Mouse (Mus musculus) heart, embryonic 11.5 days (tissue): Measurements from ENCODE around the gene Foxred1. TPM values are rescaled to one million over a fixed set of nuclear protein-coding genes. Genes with fewer than 3 reads are reported as not detected.

Source experiments
- ATAC-seq: fragments of 200-750 bp; cut with Nextera tagmentation; replicated peaks from 2 replicates; pipeline ENCODE4 v1.8.0; 2017; ENCODE audit warnings: moderate library complexity; ENCODE audit not compliant: insufficient number of reproducible peaks, low FRiP score, low TSS enrichment
- H3K27ac ChIP-seq: fragments of 300-500 bp; sonication (generic); 2 replicates; pipeline ENCODE4 v1.5.1; 2014; ENCODE audit warnings: mild to moderate bottlenecking, low read depth, low read length
- H3K27me3 ChIP-seq: fragments of 300-500 bp; sonication (generic); 2 replicates; pipeline ENCODE4 v1.6.1; 2014; ENCODE audit warnings: mild to moderate bottlenecking, low read length, mixed read lengths; ENCODE audit not compliant: control insufficient read depth, insufficient read depth
- H3K36me3 ChIP-seq: fragments of 300-500 bp; sonication (generic); 2 replicates; pipeline ENCODE4 v1.6.1; 2014; ENCODE audit warnings: mild to moderate bottlenecking, low read length, moderate library complexity, mixed read lengths; ENCODE audit not compliant: control insufficient read depth, insufficient read depth
- H3K4me1 ChIP-seq: fragments of 300-500 bp; sonication (generic); 2 replicates; pipeline ENCODE4 v1.6.1; 2014; ENCODE audit warnings: low read length; ENCODE audit not compliant: control insufficient read depth, insufficient read depth
- H3K4me2 ChIP-seq: fragments of 300-500 bp; sonication (generic); 2 replicates; pipeline ENCODE4 v1.6.1; 2014; ENCODE audit warnings: mild to moderate bottlenecking, moderate library complexity
- H3K4me3 ChIP-seq: fragments of 300-500 bp; sonication (generic); 2 replicates; pipeline ENCODE4 v1.5.1; 2014; ENCODE audit warnings: low read depth, low read length
- H3K9ac ChIP-seq: fragments of 300-500 bp; sonication (generic); 2 replicates; pipeline ENCODE4 v1.6.1; 2014; ENCODE audit warnings: mild to moderate bottlenecking, low read depth, low read length, moderate library complexity
- H3K9me3 ChIP-seq: fragments of 300-500 bp; sonication (generic); replicated peaks from 2 replicates; pipeline ENCODE4 v1.6.1; 2016; ENCODE audit warnings: low read length; ENCODE audit not compliant: control insufficient read depth
- WGBS: fragments of 180-500 bp; shearing (Covaris S2); extraction: QIAGEN DNeasy Blood & Tissue Kit; methylation state at CpG from one replicate; pipeline ENCODE4 v1.1.7; 2014; ENCODE audit not compliant: insufficient replicate concordance; 5-methylcytosine and 5-hydroxymethylcytosine counted together
- polyA plus RNA-seq: library from polyadenylated mRNA; unstranded; fragments of >200 nt; fragmentation: Nextera tagmentation; extraction: Ambion mirVana; gene quantifications from 2 replicates; pipeline ENCODE4 v1.2.1, GENCODE M21; 2014

Gene Foxred1
- 44.9 and 49.6 TPM in 2 replicates for polyA plus RNA-seq

DNA sequence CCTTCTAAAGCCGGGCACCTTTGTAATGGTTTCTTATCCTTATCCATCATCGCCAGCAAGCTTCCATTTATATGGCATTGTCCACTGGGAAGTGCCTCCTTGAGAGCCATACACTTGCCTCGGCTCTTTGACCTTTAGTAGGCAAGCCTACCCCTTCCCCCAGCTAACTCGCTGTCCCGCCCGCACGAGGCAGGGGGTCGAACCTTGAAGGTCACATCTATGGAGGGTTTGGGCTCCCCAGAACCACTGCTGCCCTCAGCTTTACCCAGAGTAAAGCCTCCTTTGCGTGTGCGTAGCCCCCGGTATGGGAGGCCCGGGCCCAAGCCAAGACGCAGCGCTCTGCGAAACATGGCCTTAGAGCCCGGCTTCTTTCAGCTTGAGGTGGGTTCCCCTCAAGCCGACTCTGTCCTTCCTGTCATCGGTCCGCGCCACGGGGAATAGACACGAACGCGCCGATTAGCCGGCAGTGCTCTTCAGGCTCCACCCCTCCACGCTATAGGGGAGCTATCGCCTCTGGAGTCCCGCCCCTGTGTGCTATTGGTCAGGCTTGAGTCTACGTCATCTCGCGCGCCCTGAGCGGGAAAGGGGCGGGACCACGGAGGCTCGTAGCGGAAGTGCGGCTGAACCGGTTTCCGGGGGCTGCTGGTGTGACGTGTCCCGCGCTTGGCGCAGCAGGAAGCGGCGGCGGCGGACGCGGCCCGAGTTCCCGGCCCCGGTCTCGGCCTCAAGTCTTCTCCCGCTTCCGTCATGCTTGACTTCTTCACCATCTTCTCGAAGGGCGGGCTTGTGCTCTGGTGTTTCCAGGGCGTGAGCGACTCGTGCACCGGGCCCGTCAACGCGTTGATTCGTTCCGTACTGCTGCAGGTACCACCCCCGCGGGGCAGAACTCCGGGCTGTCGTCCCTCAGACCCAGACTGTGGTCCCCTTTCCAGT lies at the start of gene Foxred1:
Gene Foxred1 (minus strand): TSS at position 514 of the 933 bp plus-strand sequence.
- peaks cover 13% of the 10 kb centered on the region for H3K4me1 ChIP-seq
- peak within 1 kb of the TSS; percentile 95 for H3K9ac ChIP-seq
- no peaks in the 10 kb centered on the region for H3K27me3 ChIP-seq
- no peaks in the 10 kb centered on the region for H3K9me3 ChIP-seq
- peak within 1 kb of the TSS; percentile 93 for H3K4me3 ChIP-seq
- under 1% methylated on average over 72 of the region's 72 CpGs for WGBS
- ATAC-seq = peak; percentile 100
- H3K27ac ChIP-seq = peak within 1 kb of the TSS; percentile 95
- peak within 1 kb of the TSS; percentile 95 for H3K4me2 ChIP-seq
- peaks cover 23% of the 10 kb centered on the region for H3K36me3 ChIP-seq

GRCm38 (mm10) chr9:35257365-35257764 lies 46.5 kb upstream of the Foxred1 start:
- Histone ChIP-seq H3K4me2 (no peak overlapping the region), H3K9ac (no peak overlapping the region), H3K36me3 (no peaks in the 10 kb centered on the region), H3K27ac (no peak overlapping the region), H3K9me3 (no peaks in the 10 kb centered on the region), H3K4me1 (no peaks in the 10 kb centered on the region), H3K27me3 (no peaks in the 10 kb centered on the region), H3K4me3 (no peak overlapping the region)
- no peak for ATAC-seq
- WGBS = 58% methylated on average over 7 of the region's 7 CpGs

DNA sequence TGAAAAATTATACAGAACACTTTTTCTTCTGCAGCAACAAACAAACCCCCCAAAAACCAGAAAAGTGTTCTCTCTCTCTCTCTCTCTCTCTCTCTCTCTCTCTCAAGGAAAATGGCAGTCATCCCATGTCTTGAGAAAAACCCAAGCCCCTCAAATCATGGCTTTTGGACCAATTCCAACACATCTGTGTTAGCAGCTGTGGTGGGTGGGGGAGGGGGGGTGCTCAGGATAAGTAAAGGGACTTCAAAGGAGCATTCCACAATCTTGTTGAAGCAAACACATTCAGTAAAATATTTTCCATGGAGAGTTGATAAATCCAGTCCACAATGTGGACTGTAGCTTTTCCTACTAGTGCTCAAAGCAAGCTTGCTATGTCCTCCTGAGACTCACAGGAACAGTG lies 38.6 kb upstream of the Foxred1 start:
- Histone ChIP-seq H3K4me1 (no peaks in the 10 kb centered on the region), H3K27ac (no peak overlapping the region), H3K9me3 (no peaks in the 10 kb centered on the region), H3K4me2 (no peak overlapping the region), H3K9ac (no peak overlapping the region), H3K4me3 (no peak overlapping the region), H3K27me3 (no peaks in the 10 kb centered on the region), H3K36me3 (no peaks in the 10 kb centered on the region)
- ATAC-seq = no peak

- no peak overlapping the region for H3K27ac ChIP-seq
- no peak for ATAC-seq
- H3K4me1 ChIP-seq = no peaks in the 10 kb centered on the region
- no peak overlapping the region for H3K4me3 ChIP-seq
- no peak overlapping the region for H3K9ac ChIP-seq
- H3K27me3 ChIP-seq = no peaks in the 10 kb centered on the region
- no peaks in the 10 kb centered on the region for H3K36me3 ChIP-seq
- H3K4me2 ChIP-seq = no peak overlapping the region
- WGBS = 89% methylated on average over 2 of the region's 2 CpGs
- no peaks in the 10 kb centered on the region for H3K9me3 ChIP-seq
Observed at GRCm38 (mm10) chr9:35247405-35247804, 36.5 kb upstream of the Foxred1 start.

- Histone ChIP-seq H3K27ac (no peak overlapping the region), H3K27me3 (no peaks in the 10 kb centered on the region), H3K4me3 (no peak overlapping the region), H3K4me1 (no peaks in the 10 kb centered on the region), H3K9ac (no peak overlapping the region), H3K36me3 (no peaks in the 10 kb centered on the region), H3K4me2 (no peak overlapping the region), H3K9me3 (no peaks in the 10 kb centered on the region)
- ATAC-seq = no peak
- 47% methylated on average over 1 of the region's 1 CpGs for WGBS
Observed at GRCm38 (mm10) chr9:35239734-35240133, 28.9 kb upstream of the Foxred1 start.

DNA sequence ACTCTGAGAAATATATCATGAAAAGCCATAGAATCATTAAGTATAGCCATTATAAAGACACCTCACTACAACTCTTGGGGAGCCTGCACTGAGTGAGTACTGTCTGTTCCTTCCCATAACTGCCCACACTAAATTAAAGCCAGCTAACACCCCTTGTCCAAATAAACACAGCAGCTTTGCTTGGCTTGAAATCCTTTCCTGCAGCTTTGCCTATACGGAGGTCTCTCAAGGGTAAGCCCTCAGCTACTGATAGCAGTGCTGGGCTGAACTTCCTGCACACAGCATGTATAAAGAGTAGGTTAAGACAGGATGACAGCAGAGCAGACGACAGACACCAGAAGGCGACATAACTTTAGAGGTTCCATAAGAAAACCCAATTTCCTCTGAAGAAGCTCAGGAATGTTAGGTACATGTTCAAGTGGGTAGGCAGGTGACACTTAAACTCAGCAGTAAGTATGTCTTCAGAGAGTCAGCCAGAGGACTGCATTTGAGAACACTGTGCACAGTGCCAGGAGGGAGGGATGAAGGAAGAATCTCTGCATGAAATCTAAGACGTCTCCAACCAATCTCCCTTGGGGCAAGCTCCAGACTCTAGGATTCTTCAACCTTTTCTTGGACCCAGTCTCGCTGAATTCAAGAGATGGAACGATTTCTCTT lies 28.2 kb upstream of the Foxred1 start:
- Histone ChIP-seq H3K36me3 (no peaks in the 10 kb centered on the region), H3K4me2 (no peak overlapping the region), H3K9me3 (no peaks in the 10 kb centered on the region), H3K27ac (0 out of 2 replicates have a peak overlapping the region, but pooled peaks have one; percentile 15), H3K9ac (no peak overlapping the region), H3K27me3 (no peaks in the 10 kb centered on the region), H3K4me1 (no peaks in the 10 kb centered on the region), H3K4me3 (no peak overlapping the region)
- 42% methylated on average over 6 of the region's 6 CpGs for WGBS
- ATAC-seq = peak; percentile 57

- no peak overlapping the region for H3K9ac ChIP-seq
- H3K27ac ChIP-seq = 0 out of 2 replicates have a peak overlapping the region, but pooled peaks have one; percentile 15
- WGBS = 94% methylated on average over 1 of the region's 1 CpGs
- ATAC-seq = no peak
- H3K4me2 ChIP-seq = no peak overlapping the region
- H3K36me3 ChIP-seq = no peaks in the 10 kb centered on the region
- no peaks in the 10 kb centered on the region for H3K4me1 ChIP-seq
- H3K4me3 ChIP-seq = no peak overlapping the region
- H3K27me3 ChIP-seq = no peaks in the 10 kb centered on the region
- H3K9me3 ChIP-seq = no peaks in the 10 kb centered on the region
Observed at GRCm38 (mm10) chr9:35238371-35238770, 27.5 kb upstream of the Foxred1 start.

DNA sequence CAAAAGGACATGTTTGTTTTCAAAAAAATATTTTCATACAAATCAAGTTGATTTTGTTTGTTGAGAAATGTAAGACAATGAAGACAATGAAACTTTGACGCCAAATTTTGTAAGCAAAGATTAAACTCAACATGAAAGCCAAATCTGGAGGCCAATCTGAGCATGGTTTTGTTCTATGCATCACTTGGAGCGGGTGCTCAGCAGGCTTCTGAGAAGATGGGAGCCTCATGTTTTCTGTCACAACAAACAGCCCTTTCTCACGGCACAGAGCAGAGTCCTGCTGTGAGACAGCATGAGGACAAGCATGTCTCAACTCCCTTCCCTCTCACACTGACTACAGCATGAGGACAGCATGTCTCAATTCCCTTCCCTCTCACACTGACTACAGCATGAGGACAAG lies 25.1 kb upstream of the Foxred1 start:
- H3K4me3 ChIP-seq = no peak overlapping the region
- 52% methylated on average over 3 of the region's 3 CpGs for WGBS
- H3K27ac ChIP-seq = no peak overlapping the region
- H3K9ac ChIP-seq = no peak overlapping the region
- no peak overlapping the region for H3K4me2 ChIP-seq
- H3K9me3 ChIP-seq = no peaks in the 10 kb centered on the region
- no peaks in the 10 kb centered on the region for H3K36me3 ChIP-seq
- no peaks in the 10 kb centered on the region for H3K4me1 ChIP-seq
- no peak for ATAC-seq
- no peaks in the 10 kb centered on the region for H3K27me3 ChIP-seq
